Mouse (Mus musculus) CD4-positive, CD25-positive, alpha-beta regulatory T cell, adult 4 months (primary cell): ENCODE results near the gene Zfp109. TPM values are rescaled to one million over a fixed set of nuclear protein-coding genes. Genes with fewer than 3 reads are reported as not detected.
"Not testable (repeated sequence)": the region's sequence is repeated elsewhere in the genome, so short reads cannot be mapped to it uniquely, and the experiment has no call there.

ENCODE experiments used
- ATAC-seq: one replicate; pipeline ENCODE4 v1.8.0; 2017
- polyA plus RNA-seq, 2 experiments: library from polyadenylated mRNA; unstranded; fragments of 100-300 nt; shearing (Covaris generic); gene quantifications; one replicate each; pipeline ENCODE4 v1.2.1; 2017

The Zfp109 gene
- polyA plus RNA-seq: 1 to 10 TPM; 2.2 to 3.7 TPM

DNA sequence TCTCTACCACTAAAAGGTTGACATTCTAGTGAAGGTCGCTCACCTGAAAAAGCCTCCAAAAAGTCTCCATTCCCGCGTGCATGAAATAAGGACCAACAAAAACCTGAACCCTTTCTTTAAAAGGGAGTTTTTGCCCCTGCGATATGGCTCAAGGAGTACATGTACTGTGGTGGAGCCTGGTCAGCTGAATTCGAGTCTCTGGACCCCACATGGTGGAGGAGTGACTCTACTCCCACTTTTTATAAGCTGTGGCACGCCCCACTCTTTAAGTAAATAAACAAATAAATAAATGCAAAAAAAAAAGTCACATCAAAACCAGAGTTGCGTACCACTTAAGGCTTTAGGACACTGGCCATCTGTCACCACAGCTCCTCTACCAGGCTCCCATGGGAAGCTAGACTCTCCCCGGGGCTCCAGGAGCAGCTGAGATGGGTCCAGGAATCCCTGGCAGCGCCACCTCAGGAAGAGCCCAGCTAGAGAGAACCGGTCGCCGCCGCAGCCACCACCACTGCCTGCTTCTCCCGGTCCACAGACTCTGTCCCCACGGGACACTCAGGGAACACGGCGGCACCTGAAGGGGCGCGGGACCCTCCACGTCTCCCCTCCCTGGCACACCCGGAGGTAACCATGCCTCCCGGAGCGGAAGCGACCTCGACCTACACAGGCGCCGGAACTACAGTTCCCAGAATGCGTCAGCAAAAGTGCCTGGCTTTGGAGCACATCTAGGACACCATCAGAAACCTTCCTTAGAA, at the start of gene Zfp109:
TSS of gene Zfp109 (minus strand) at position 521 of the 752 bp plus-strand sequence.
- ATAC-seq: peak; percentile 85

DNA sequence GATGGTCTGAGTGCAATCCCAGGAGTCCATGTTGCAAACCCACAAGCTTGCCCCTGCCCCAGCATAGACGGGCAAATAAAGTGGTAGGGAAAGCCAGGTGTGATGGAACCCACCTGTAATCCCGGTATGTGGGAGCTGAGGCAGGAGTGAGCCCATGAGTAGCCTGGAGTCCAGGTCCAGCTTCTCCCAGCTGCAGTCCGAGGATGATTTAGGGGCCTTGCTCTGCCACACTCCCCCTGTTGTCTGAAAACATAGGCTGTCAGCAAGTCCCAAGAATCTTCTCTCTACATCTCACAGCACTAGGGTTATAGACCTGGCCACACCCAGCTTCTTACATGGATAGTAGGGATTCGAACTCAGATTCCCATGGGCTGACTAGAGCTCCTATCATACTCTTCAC, 49.6 kb upstream of the Zfp109 start:
- no peak for ATAC-seq

DNA sequence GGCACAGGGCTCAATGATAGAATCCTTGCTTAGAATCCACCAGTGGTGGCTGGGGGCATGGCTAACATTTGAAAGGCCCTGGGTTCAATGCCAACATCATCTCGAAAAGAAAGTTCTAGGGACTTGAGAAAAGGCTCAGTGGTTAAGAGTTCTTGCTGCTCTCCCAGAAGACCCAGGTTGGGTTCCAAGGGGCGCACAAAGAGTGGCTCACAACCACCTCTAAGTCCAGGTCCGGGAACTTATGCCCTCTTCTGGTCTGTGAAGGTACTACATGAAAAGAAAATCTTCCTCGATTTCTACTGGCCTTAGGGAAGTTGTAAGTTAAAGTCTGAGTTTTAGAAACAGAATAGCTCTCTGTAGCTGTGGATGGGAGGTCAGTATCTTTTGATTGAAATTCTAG, 48.7 kb upstream of the Zfp109 start:
- no peak for ATAC-seq

DNA sequence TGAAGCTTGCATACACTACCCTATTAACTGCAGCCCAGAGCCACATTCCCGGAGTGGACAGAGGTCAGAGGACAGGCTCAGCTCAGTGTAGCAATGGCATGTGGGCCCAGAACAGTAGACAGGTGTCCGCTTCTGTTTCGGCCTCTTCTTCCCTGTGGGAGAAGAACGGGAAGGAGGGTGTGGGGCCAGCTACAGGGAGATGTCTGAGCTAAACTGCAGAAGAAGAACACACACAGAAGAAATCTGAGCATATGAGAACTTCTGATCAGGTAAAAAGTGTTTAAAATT, 43.4 kb upstream of the Zfp109 start:
- no peak for ATAC-seq

DNA sequence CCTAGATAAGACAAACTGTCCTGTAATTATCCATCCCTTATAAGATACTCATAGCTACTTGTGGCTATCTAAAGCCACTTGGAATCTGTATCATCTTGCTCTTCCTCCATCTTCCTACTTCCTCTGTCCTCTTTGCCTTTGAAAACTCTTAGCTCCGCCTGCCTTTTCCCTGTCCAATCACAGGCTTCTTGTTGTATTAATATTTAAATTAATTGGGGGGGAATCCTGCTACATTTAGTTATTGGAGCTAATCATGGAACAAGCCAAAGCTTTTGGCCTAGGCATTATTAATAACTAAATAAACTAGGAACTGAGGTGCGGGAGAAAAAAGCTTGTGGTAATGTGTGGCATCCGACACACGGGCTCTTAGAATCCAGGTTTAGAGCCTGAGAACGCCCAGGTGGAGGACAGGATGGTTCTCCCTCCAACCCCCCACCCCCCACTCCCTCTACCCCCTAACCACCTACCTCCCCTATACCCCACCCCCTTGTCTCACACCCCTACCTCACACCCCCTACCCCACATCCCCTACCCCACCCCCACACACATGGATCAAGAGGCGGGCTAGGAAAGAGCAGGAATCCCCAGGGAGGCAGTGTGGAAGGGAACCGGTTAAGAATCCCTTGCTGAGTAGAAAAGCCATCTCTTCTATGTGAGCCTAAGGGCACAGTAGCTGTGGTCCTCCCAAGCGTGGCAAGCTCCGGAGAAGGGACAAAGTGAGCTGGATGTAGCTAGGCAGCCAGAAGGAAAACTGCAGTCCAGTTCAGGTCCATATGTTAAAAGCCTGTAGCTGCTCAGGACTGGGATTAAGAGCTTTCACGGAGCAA, 42.9 kb upstream of the Zfp109 start:
- no peak for ATAC-seq

DNA sequence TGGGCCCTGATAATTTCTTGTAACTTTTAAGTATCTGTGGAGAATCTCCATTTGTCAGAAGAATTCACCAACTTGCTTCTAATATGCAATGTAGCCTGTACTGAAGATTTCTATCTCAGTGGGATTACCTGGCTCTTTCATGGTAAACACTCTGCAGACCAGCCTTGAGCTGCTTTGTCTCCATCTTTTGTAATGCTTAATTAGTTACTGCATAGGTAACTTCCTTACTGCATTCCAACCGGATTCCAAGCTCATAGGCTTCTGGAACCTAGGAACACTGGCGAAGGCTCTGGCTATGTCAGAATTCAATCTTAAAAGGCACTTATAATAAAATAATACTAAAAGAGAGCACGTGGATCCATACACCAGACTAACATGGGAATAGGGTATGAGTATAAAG, 41.4 kb upstream of the Zfp109 start:
- ATAC-seq: not testable (repeated sequence)

DNA sequence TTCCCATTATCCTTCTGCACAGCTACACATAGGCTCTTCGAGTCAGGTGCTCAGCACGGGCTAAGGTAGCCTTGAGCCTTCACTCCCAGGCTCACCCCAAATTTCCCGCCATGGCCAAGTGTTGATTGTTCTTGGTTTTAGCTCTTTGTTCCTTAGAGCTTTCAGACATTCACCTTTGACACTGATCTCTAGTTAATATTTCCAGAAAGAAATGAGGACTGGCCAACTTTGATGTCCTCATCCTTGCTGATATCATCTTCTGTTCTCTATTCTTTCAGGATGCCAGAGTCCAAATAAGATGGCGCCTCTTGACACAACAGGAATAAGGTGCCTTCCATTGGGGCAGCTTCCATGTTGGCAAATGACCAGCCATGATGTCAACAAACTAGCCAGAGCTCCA, 37.1 kb upstream of the Zfp109 start:
- no peak for ATAC-seq

DNA sequence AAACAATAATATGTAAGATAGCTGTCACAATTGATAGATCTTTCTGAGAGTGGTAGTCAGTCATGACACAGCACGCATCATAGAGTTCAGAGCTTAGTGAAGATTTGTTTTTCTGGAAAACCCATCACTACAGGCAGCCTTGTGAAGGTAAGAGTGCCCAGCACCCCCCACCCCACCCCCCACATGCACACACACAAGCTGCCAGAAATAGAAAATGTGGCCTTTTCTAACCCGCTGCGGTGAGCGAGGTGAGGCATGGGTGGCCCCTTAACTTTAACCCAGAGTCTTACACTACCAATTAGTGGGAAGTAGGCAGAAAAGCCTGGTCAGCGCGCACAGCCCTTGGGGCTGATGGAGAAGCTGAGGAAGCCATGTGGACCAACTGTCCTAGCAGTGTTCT, 33.8 kb upstream of the Zfp109 start:
- ATAC-seq: no peak

DNA sequence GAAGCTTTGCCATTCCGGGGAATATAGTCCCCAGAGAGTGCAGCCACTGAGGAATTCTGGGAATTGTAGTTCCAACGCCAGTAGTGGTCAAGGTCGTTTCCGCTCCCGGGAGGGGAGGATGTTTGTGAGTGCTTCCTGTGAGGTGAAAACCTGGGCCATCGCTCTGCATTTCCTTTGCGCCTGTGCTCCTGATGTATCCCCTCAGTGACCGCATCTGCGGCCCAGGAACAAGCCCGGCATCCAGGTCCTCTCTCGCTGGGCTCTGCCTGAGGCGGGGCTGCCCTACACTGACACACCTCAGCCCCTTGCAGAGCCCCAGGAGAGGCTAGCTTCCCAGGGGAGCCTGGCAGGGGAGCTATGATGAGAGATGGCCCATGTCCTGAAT, 32.9 kb upstream of the Zfp109 start, which contains the start of gene Zfp93:
TSS of gene Zfp93 (plus strand) at position 133 of the 385 bp plus-strand sequence.
- peak; percentile 90 for ATAC-seq

DNA sequence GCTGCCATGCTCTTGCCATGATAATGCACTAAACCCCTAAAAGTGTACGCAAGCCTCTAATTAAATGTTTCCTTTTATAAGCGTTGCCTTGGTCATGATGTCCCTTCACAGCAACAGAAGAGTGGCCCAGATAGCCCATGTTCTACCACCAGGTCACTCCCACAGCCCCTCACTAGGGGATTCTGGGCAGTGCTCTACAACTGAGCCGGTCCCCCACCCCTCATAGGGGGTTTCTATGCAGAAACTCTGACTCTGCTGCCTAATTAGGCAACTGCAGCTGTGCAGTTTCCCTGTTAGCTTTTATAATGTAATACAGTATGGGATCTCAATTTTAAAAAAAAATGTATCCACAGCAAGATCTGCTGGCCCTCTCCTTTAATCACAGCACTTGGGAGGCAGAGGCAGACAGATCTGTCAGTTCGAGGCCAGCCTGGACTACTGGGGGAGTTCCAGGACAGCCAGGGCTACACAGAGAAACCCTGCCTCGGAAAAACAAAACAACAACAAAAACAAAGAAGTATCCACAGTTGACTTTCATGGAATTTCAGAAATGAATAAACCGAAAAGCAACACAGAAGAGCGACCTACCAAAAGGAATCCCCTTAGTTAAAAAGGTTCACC, 32.4 kb upstream of the Zfp109 start:
- ATAC-seq: no peak

DNA sequence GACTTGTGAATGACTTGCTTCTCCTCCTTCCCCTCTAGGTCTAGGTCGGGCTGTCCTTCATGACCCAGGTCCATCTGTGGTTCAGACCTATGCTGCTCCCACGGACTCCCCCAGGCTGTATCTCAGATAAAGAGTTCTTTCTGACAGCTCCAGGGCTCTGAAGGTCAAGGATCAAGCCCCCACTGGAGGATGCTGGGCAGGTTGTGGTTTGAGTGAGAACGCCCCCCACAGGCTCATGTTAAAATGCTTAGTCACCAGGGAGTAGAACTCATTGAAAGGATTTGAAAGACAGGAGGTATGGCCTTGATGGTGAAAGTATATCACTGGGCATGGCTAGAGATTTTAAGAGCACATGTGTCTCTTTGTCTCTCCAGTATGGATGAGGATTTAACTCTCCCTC, 31.9 kb upstream of the Zfp109 start:
- ATAC-seq: no peak

DNA sequence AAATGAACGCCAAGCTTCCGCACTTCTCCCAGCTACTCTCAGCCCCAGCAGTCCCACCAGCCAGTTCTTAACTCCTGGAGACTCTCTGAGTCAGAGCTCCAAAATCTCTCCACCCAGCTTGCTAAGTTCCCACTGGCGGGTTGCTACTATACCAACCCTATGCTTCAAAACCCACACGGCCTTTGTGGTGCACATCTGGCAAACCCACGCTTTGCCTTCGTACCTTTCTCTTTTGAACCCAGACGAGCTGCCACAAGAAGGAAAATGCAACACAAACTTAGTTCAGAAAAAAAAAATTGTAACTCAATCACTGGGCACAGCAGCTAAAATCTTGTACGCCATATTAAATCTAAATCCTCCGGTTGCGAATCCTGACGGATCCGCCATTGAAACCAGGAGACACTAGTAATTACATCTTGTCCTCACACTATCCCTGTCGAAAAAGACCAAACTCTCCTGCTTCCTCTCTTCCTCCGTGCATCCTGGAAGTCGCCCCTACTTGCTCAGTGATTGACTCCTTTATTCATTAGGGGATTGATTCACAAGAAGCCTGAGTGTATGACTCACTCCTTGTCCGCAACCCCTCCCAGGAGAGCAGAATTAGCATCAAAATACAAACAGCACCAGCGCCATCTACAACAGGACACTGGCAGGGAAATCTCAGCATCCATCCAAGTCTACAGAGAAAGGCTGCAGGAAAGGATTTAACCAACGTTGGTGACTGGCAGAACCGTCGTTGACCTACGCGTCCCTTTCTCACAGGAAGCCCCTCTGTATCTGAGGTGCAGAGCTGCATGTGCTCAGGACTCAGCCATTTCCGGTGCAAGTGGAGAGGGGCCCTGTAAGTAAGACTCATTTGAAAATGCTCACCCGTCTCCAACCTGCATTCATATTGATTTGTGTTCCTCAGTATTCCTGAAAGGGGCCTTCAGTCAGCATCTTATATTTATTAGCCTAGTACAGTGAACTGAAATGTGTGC, 31.1 kb upstream of the Zfp109 start:
- no peak for ATAC-seq

DNA sequence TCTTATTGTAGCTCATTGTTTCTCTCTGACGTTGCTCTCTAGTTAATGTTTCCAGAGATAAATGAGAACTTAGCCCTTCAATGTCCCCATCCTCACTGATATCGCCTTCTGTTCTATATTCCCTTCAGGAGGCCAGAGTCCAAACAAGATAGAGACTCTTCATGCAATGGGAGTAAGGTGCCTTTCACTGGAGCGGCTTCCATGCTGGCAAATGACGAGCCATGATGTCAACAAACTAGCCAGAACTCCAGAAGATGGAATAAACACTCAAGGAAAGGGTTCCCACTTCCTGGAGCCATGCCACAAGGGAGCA, 22.6 kb upstream of the Zfp109 start:
- ATAC-seq: no peak

DNA sequence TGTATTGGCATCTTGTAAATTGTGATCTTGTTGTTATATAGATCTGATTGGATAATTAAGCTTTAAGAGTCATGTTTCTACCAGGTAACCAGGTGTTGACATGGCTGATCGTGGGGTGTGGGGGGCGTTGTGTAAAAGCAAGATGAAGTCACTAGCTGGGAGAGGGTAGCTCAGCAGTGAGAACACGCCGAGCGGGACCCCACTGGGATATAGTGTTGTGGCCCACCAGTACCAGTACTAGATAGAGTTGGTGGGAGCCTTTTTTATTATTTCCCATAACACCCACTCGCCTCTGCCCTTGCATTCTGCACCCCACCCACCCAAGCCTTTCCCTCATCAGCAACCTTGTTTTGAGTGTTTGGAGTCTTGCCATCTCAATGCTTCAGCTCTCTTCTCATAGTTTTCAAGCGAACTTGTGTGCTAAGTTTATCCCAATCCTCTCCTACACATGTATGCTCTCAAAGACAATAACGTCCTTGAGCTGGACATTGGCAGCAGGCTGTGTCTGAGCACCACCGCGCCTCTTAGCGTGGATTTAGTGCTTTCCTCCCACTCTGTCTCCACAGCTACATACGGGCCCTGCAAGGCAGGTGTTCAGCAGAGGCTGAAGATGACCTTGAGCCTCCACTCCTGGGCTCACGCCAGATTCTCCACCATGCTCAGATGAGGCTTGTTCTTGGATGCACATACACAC, 22.1 kb upstream of the Zfp109 start:
- ATAC-seq: no peak

DNA sequence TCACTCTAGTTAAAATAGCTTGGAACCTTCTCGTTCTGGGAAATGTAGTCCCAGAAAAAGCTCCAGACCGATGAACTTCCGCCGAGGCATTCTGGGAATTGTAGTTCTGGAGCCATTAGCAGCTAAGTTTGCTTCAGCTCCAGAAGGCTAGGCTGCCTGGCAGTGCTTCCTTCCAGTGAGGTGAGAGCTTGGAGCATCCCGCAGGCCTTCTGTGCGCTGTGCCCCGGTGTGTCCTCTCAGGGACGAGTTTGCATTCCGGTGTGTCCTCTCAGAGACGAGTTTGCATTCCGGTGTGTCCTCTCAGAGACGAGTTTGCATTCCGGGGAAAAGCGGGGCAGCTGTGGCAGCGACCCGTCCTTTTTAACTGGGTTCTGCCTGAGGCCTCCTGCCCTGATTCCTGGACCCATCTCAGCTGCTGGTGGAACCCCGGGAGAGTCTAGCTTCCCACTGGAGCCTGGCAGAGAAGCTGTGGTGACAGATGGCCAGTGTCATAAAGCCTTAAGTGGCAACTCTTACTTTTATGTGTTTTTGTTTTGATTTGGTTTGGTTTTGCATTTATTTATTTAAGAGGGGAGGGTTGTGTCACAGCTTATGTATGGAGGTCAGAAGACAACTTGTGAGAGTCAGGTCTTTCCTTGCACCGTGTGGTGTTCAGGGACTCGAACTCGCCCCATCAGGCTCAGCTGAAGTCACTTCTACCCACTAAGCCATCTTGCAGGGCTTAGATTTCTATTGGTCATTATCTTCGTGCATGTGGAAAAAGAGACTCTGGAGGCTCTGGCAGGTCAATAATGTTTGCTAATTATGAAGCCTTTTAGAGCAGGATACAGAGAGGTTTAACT, 17.5 kb upstream of the Zfp109 start, which contains the start of gene Zfp108:
TSS of gene Zfp108 (plus strand) at position 162 of the 842 bp plus-strand sequence.
- ATAC-seq: peak; percentile 92

DNA sequence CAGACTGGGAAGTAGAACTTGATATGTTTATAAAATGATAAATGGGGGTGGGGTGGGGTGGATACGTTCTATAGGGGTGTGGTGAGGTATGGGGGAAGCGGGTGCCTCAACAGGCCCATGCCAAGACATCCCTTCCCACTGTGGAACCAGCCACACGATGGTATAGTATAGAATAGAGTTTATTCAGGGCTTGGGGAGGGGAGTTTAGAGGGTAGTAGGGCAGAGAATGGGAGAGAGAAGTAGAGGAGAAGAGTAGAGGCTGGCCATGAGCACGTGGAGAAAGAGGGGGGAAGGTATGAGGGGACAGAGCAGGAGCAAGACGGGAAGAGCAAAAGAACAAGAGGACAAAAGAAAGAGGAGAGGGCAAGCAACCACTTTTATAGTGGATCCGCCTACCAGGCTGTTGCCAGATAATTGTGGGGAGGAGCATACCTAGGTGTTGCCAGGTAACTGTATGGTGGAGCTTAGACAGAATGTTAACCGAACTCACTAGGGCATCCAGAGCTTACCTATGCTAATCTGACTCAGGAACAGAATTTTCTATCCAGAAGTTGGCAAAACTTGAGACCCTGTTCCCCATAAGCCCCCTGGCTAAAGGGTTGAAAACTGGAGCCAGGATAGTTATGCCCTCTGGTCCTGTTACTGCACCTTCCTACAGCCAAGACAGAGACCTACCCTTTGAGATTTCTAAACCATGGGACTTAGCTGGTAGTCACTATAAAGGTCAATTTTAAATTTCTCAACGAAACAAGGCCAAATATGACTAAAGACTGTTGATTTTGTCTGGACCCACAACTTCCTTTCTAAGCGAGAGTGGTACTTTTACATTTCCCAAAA, 16.6 kb upstream of the Zfp109 start:
- ATAC-seq: no peak

DNA sequence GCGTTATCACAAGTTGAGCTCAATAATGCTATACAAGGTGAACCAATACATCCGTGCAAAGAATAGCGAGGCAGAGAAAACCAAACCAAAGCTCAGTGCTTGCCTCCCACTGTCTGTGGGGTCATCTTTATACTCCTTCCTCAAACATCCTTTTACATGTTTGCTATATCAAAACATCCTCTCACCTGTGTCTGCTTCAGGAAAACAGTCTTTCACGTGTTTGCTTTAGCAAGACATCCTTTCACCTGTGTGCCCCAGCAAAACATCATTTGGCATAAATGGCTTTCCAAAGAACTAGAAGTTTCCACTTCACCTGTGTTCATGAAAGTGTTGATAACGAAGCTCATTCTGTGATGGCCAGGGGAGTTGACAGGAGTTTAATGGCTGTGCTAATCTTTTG, 26.0 kb downstream of the Zfp109 start, which contains the start of gene Zfp111:
TSS of gene Zfp111 (minus strand) at position 101 of the 400 bp plus-strand sequence.
- no peak for ATAC-seq

DNA sequence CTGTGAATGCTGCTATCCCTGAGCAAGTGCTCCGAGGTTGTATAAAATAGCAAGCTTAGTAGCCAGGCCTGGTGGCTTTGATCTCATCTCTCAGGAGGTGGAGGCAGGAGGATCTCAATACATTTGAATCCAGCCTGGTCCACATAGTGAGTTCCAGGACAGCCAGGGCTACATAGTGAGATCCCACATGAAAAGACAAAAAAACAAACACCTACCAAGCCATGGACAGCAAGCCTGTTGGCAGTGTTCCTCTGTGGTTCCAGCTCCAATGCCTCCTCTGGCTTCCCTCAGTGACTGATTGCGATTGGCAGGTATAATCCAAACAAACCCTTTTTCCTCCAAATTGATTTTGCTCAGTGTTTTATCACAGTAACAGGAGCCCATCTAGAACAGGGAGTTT, 27.1 kb downstream of the Zfp109 start:
- ATAC-seq: no peak

DNA sequence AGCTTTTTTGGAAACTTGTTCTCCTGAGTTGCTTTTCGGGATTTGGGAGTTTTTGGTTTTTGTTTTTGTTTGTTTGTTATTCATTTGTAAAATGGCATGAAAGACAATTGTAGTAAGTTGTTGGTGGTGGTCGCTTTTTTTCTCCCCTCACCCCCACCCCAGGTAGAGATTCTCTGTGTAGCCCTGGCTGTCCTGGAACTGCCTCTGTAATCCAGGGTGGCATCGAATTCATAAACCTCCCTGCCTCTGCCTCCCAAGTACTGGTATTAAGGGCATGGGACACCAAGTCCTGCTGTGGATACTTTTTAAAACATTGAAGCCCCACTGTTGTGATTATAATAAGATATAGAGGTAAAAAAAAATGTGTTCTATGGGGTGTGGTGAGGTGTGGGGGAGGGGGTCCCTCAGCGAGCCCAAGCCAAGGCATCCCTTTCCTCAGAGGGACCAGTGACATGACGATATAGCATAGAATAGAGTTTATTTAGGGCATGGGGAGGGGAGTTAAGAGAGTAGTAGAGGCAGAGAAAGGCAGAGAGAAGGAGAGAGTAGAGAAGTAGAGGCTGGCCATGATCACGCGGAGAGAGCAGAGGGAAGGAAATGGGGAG, 29.0 kb downstream of the Zfp109 start:
- no peak for ATAC-seq
